Mouse (Mus musculus) stomach, adult 2 months (tissue): Measurements from ENCODE around the gene Cilp2. TPM values are rescaled to one million over a fixed set of nuclear protein-coding genes. Genes with fewer than 3 reads are reported as not detected.

Experiments
- polyA plus RNA-seq: library from polyadenylated mRNA; depleted of rRNA; stranded (reverse); fragments of >200 nt; gene quantifications from 2 replicates; pipeline ENCODE4 v1.2.3, GENCODE M21; 2012; rRNA removed

Cilp2 gene
- polyA plus RNA-seq = 0.17 and 0.34 TPM in 2 replicates

DNA sequence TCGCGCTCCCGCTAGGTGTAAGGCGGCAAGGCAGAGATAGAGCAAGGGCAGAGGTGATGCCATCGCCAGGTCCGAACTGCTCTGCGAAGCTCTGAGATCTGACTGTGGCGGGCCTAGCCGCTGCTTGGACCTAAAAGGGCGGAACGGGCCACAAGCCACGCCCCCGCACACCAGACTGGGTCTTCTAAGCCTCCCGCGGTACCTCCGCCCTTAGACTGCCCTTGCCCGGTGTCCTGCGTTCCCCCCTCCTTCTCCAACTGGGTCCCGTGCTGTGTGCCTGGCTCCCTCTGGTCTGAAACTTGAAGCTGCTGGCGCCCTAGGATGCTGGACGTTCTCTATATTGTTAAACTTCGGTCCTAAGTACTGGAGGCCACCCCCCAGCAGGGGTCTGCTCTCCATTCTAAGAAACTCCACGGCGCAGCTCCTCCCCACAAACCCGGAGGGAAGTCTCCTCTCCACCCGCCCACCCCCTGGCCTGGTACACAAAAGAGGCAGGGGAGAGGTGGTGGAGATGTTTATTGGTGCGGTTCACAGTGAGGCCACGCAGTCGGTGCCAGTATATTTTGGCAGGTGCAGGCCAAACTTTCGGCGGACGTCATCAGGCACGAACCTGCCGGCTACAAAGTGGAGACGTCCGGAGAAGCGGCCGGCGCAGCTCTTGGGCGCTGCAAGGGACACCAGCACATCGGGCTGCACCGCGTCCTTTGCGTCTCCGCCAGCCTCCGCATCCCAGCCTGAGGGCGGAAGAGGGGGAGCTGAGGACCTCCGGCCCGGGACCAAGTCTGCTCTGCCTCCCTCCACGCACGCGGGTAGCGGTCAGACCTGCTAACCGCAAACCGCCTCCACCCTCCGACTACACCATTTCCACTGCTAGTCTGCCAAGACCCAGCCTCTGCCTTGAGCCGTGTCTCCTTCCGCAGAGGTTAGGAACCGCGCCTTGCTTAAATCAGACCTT, at the start of gene Cilp2:
Cilp2 (minus strand) TSS at position 399 of the 955 bp plus-strand sequence.

DNA sequence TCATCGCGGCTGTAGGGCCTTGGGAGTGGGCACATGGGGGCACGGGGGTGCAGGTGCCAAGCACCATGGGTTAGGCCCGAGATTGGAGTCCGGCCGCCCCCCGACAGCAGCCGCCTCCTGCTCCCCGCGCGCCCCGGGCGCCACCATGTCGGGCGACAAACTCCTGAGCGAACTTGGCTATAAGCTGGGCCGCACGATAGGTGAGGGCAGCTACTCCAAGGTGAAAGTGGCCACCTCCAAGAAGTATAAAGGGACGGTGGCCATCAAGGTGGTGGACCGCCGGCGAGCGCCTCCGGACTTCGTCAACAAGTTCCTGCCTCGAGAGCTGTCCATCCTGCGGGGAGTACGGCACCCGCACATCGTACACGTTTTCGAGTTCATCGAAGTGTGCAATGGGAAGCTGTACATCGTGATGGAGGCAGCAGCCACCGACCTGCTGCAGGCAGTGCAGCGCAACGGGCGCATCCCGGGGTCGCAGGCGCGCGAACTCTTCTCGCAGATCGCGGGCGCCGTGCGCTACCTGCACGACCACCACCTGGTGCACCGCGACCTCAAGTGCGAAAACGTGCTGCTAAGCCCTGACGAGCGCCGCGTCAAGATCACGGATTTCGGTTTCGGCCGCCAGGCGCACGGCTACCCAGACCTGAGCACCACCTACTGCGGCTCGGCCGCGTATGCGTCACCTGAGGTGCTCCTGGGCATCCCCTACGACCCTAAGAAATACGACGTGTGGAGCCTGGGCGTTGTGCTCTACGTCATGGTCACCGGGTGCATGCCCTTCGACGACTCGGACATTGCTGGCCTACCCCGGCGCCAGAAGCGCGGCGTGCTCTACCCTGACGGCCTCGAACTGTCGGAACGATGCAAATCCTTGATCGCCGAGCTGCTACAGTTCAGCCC, 14.9 kb upstream of the Cilp2 start, which contains the start of the genes Tssk6, Ndufa13 and Yjefn3:
Tssk6 (plus strand) TSS at position 22 of the 900 bp plus-strand sequence.
Ndufa13 (minus strand) TSS at position 396 of the 900 bp plus-strand sequence.
Yjefn3 (minus strand) TSS at position 550 of the 900 bp plus-strand sequence.

DNA sequence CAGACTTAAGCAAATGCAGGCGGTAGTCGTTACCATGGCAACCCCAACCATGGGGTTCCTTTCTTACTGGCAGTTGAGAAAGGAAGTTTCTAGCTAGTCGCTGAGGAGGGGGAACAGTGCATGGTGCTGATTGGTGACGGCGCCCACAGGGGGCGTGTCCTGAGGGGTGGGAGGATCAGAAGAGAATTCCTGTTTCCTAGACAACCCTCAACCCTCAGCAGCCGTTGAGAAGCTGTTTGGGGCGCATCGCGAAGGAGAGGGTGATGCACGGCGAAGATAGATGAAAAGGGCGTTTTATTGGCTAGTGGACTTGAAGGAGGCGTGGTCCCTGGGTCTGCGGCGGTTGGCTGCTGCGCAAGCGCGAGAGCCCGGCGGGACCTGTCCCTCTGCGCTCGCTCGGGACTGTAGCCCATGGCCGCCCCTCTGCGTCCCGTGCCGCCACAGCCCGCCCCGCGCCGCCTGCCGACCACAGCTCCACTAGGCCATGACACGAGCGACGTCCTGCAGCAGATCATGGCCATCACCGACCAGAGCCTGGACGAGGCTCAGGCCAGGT, 55.1 kb downstream of the Cilp2 start, which contains the start of gene Pbx4:
Pbx4 (plus strand) TSS at position 194 of the 556 bp plus-strand sequence.

Other genes starting within 250 kb of the Cilp2 start
- gene Zfp964, start 233.2 kb downstream of the Cilp2 start, polyA plus RNA-seq = 0.06 and 0.08 TPM in 2 replicates
- gene Zfp869, start 177.0 kb downstream of the Cilp2 start, polyA plus RNA-seq = 0.12 and 0.14 TPM in 2 replicates
- gene Zfp963, start 137.7 kb downstream of the Cilp2 start, polyA plus RNA-seq = 0.19 and 0.43 TPM in 2 replicates
- 0.19 TPM in 1 of 2 replicates, not detected in the other for gene Gm20422, start 112.8 kb downstream of the Cilp2 start, polyA plus RNA-seq
- gene Atp13a1, start 96.5 kb downstream of the Cilp2 start, polyA plus RNA-seq = 44.2 and 48.8 TPM in 2 replicates
- 0.99 and 1.7 TPM in 2 replicates for gene Zfp866, start 96.5 kb downstream of the Cilp2 start, polyA plus RNA-seq
- 23.4 and 25.5 TPM in 2 replicates for gene Gmip, start 79.0 kb downstream of the Cilp2 start, polyA plus RNA-seq
- gene Lpar2, start 65.3 kb downstream of the Cilp2 start, polyA plus RNA-seq = 2.4 and 3.4 TPM in 2 replicates
- 2.4 and 5.1 TPM in 2 replicates for gene Pbx4, start 55.2 kb downstream of the Cilp2 start, polyA plus RNA-seq
- 0.88 and 1.7 TPM in 2 replicates for gene Tssk6, start 14.5 kb upstream of the Cilp2 start, polyA plus RNA-seq
- 58.7 and 79.5 TPM in 2 replicates for gene Ndufa13, start 14.9 kb upstream of the Cilp2 start, polyA plus RNA-seq
- gene Yjefn3, start 15.0 kb upstream of the Cilp2 start, polyA plus RNA-seq = 1.7 and 2.6 TPM in 2 replicates
- gene Gatad2a, start 108.7 kb upstream of the Cilp2 start, polyA plus RNA-seq = 41.2 and 45.5 TPM in 2 replicates
- 27.5 and 35.3 TPM in 2 replicates for gene Mau2, start 155.0 kb upstream of the Cilp2 start, polyA plus RNA-seq
- gene Sugp1, start 155.1 kb upstream of the Cilp2 start, polyA plus RNA-seq = 2.5 and 5.6 TPM in 2 replicates
- 4.8 and 19.7 TPM in 2 replicates for gene Tm6sf2, start 185.2 kb upstream of the Cilp2 start, polyA plus RNA-seq
- gene Hapln4, start 195.8 kb upstream of the Cilp2 start, polyA plus RNA-seq = 0.58 and 0.99 TPM in 2 replicates
- gene Ncan, start 233.2 kb upstream of the Cilp2 start, polyA plus RNA-seq = 0.04 TPM in 1 of 2 replicates, not detected in the other
- gene Nr2c2ap, start 243.6 kb upstream of the Cilp2 start, polyA plus RNA-seq = 6.0 and 7.6 TPM in 2 replicates